In the genomic region with DNA sequence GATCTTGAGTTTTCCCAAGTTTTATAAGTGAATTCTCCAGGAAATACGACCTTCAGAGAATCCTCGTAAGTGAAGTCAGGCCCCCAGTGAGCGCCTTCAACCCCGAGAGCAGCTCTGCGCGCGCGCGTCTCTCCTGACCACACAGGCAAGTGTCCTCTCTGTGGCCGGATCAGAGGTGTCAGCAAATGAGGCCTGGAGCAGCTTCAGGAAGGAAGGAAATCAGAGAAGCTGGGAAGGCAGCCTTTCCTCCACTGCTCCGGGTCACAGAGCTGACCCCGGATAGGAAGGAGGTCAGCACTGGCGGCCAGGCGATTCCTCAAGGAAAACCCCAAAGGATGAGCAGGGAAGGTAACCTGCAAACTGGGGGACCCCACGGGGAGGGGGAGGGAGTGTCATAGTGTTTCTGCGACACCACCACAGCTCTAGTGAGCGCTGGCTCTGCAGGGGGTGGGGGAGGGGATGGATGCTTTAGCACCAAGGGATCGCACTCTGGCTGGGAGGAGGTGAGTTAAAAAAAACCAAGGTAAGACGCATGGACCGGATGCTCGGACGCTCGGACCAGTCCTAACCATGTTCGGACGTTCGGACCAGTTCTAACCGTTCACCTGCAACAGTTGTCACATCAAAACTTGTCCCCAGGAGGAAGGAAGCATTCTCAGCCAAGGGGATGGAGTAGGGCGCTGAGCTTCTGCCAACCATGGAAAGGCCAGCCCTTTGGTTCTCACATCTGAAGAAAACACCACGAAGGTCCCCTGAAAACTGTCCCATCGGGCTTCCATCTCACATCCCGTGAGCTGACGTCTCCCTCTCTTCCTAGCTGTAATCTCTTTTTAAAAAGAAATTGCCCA, we compare ENCODE assay signal across 8 mouse cellular contexts. TPM values are rescaled to one million over a fixed set of nuclear protein-coding genes. Genes with fewer than 3 reads are reported as not detected.
DNase-seq lines count a peak whose midpoint lies in the region; ATAC-seq lines count a peak whose summit lies in the region.

No protein-coding gene starts in this region.

- WGBS in heart, embryonic 10.5 days = 7% methylated on average over 32 of the region's 32 CpGs
- WGBS in midbrain, embryonic 15.5 days = 18% methylated on average over 32 of the region's 32 CpGs

- peaks cover 56% of the 10 kb centered on the region for H3K4me1 ChIP-seq in heart, embryonic 10.5 days
- H3K4me1 ChIP-seq in midbrain, embryonic 15.5 days = peaks cover 3% of the 10 kb centered on the region; the same call in 1 of the 2 replicates

- H3K9ac ChIP-seq in midbrain, embryonic 15.5 days = no peak overlapping the region

- peak overlapping the region; percentile 18; the same call in 1 of the 2 replicates for H3K4me2 ChIP-seq in midbrain, embryonic 15.5 days

- peak; percentile 15 for DNase-seq in adrenal gland, postnatal 25 days
- no peak for DNase-seq in adrenal gland, postnatal 10 days
- no peak for DNase-seq in heart, embryonic 10.5 days (ENCODE audit: low spot score)
- peak; percentile 59 for DNase-seq in kidney, postnatal 10 days
- DNase-seq in left cerebral cortex, postnatal 25 days (ENCODE audit: low spot score in 2 of 2) = no peak
- DNase-seq in left cerebral cortex, postnatal 4 days = no peak
- DNase-seq in cerebellum, postnatal 4 days (ENCODE audit: low spot score in 2 of 2) = no peak

- H3K36me3 ChIP-seq in heart, embryonic 10.5 days = peaks cover 11% of the 10 kb centered on the region; the same call in 1 of the 2 replicates
- no peaks in the 10 kb centered on the region for H3K36me3 ChIP-seq in midbrain, embryonic 15.5 days (replicated peaks)

- intact Hi-C loops in left cerebral cortex, postnatal 25 days (cut with DNase I) = no loop called here
- intact Hi-C loops in left cerebral cortex, postnatal 4 days (cut with DNase I) = no loop called here

- peak overlapping the region; percentile 75 for H3K27ac ChIP-seq in heart, embryonic 10.5 days
- H3K27ac ChIP-seq in midbrain, embryonic 15.5 days = no peak overlapping the region

- no peak for ATAC-seq in midbrain, embryonic 15.5 days (replicated peaks)

- H3K4me3 ChIP-seq in heart, embryonic 10.5 days = peak overlapping the region; percentile 52
- H3K4me3 ChIP-seq in midbrain, embryonic 15.5 days = no peak overlapping the region

- H3K9me3 ChIP-seq in heart, embryonic 10.5 days = no peaks in the 10 kb centered on the region
- H3K9me3 ChIP-seq in midbrain, embryonic 15.5 days = no peaks in the 10 kb centered on the region

- H3K27me3 ChIP-seq in heart, embryonic 10.5 days (ENCODE audit: insufficient read depth, poor library complexity, severe bottlenecking) = no peaks in the 10 kb centered on the region
- no peaks in the 10 kb centered on the region for H3K27me3 ChIP-seq in midbrain, embryonic 15.5 days (replicated peaks)

RNA-seq across cellular contexts. Expression of a gene that starts 19.3 kb away (rescaled TPM):
- total RNA-seq in adrenal gland, postnatal 25 days (2021) = 15.9 and 17.1 TPM in 2 replicates
- total RNA-seq in adrenal gland, postnatal 10 days (2021) = 10 to 100 TPM; 13.9 to 19.0 TPM
- polyA plus RNA-seq in heart, embryonic 10.5 days (2016; fragmentation: Nextera tagmentation; extraction: Ambion mirVana) = 11.9 and 15.1 TPM in 2 replicates
- 8.1 and 8.8 TPM in 2 replicates for polyA plus RNA-seq in midbrain, embryonic 15.5 days (2015; fragmentation: Nextera tagmentation; extraction: Ambion mirVana)
- total RNA-seq in left cerebral cortex, postnatal 25 days (2021) = 10 to 100 TPM in 1 of 2 experiments, 1 to 10 TPM in 1; 10.0 to 13.3 TPM
- 10 to 100 TPM; 11.3 to 11.4 TPM for total RNA-seq in left cerebral cortex, postnatal 4 days (2021)

Comparison
In these comparisons a context has a peak if more than half of its experiments do, and no peak if none do; other contexts are left out.
1. DNase-seq: peak in adrenal gland, postnatal 25 days (single experiment) and kidney, postnatal 10 days (single experiment); none in adrenal gland, postnatal 10 days (single experiment), heart, embryonic 10.5 days (single experiment), left cerebral cortex, postnatal 25 days (0 of 2), left cerebral cortex, postnatal 4 days (single experiment) and cerebellum, postnatal 4 days (0 of 2).